Mouse (Mus musculus) telencephalon, adult 2 months (tissue): ENCODE data around the gene Nanos2.

Experiments
- DNase-seq: peaks from one replicate; pipeline ENCODE4 v3.0.0-alpha.2; 2011; ENCODE audit warnings: low read depth, low spot score

Gene Nanos2

GRCm38 (mm10) chr7:18990601-18991295, 3.5 kb downstream of the Nanos2 start, which contains the start of gene Mypop:
Gene Mypop (plus strand): TSS chr7:18991245.
- DNase-seq, result peak; percentile 100

- no peak for DNase-seq
These were observed 4.6 kb downstream of the Nanos2 start for GRCm38 (mm10) chr7:18991660-18992293.

GRCm38 (mm10) chr7:18992294-18992675, 5.1 kb downstream of the Nanos2 start:
- DNase-seq, result no peak

GRCm38 (mm10) chr7:18993036-18993435, 5.8 kb downstream of the Nanos2 start:
- DNase-seq, result no peak

- DNase-seq, result no peak
These were observed 11.6 kb downstream of the Nanos2 start for GRCm38 (mm10) chr7:18998835-18999234.

- DNase-seq, result no peak
These were observed 13.2 kb downstream of the Nanos2 start for GRCm38 (mm10) chr7:19000421-19000820.

- DNase-seq, result no peak
These were observed 14.0 kb downstream of the Nanos2 start for GRCm38 (mm10) chr7:19001066-19001806.

GRCm38 (mm10) chr7:19001807-19002085, 14.5 kb downstream of the Nanos2 start:
- DNase-seq, result no peak

- DNase-seq, result no peak
These were observed 14.9 kb downstream of the Nanos2 start for GRCm38 (mm10) chr7:19002115-19002514.

- DNase-seq, result peak; percentile 92
These were observed 15.8 kb downstream of the Nanos2 start for GRCm38 (mm10) chr7:19002848-19003498.

GRCm38 (mm10) chr7:19003902-19004630, 16.9 kb downstream of the Nanos2 start, which contains the start of gene Irf2bp1:
Gene Irf2bp1 (plus strand): TSS chr7:19004044.
- DNase-seq, result peak; percentile 91

GRCm38 (mm10) chr7:19004631-19005079, 17.5 kb downstream of the Nanos2 start:
- no peak for DNase-seq

- no peak for DNase-seq
These were observed 18.4 kb downstream of the Nanos2 start for GRCm38 (mm10) chr7:19005417-19006121.

GRCm38 (mm10) chr7:19006476-19006875, 19.3 kb downstream of the Nanos2 start:
- DNase-seq, result peak; percentile 76

GRCm38 (mm10) chr7:19007026-19007977, 20.1 kb downstream of the Nanos2 start:
- no peak for DNase-seq

- DNase-seq, result no peak
These were observed 23.4 kb downstream of the Nanos2 start for GRCm38 (mm10) chr7:19010581-19010980.

GRCm38 (mm10) chr7:19012025-19012621, 24.9 kb downstream of the Nanos2 start:
- no peak for DNase-seq

GRCm38 (mm10) chr7:19012882-19013281, 25.7 kb downstream of the Nanos2 start:
- no peak for DNase-seq

- no peak for DNase-seq
These were observed 27.3 kb downstream of the Nanos2 start for GRCm38 (mm10) chr7:19014452-19014851.
